Mouse (Mus musculus): Measurements from ENCODE around the gene Abca9. TPM values are rescaled to one million over a fixed set of nuclear protein-coding genes. Genes with fewer than 3 reads are reported as not detected.
A peak's percentile ranks its signal among the peaks of the same experiment; 100 is the strongest.

Gene Abca9
- total and polyA plus RNA-seq, 3 experiments: 0.08 to 0.13 (median 0.12) TPM

GRCm38 (mm10) chr11:110145421-110145820, 22.6 kb downstream of the Abca9 start:
- Histone ChIP-seq H3K4me3 (replicated peaks in 1 of 3; ENCODE audit: low read depth in 2 of 3, low read length in 2 of 3, poor library complexity in 1 of 3) (no peak overlapping the region), H3K9ac (ENCODE audit: insufficient read depth, low read depth) (no peak overlapping the region)
- in situ Hi-C loops (cut with MboI; ENCODE audit: low pct_ligation_motif_present, low pct_unique_long_range_greater_than_20kb, low sequenced_read_pairs): no loop called here

GRCm38 (mm10) chr11:110130760-110131159, 37.2 kb downstream of the Abca9 start:
- H3K9me3 ChIP-seq (replicated peaks; ENCODE audit: low read length): no peaks in the 10 kb centered on the region
- H3K79me2 ChIP-seq (replicated peaks; ENCODE audit: control insufficient read depth, extremely low read depth, insufficient read depth, poor library complexity, severe bottlenecking): no peaks in the 10 kb centered on the region
- H3K27me3 ChIP-seq (replicated peaks): no peaks in the 10 kb centered on the region
- H3K27ac ChIP-seq (ENCODE audit: insufficient read depth, low read depth): no peak overlapping the region
- no peak overlapping the region for H3K4me3 ChIP-seq (replicated peaks in 1 of 3; ENCODE audit: low read depth in 2 of 3, low read length in 2 of 3, poor library complexity in 1 of 3)
- dilution Hi-C loops (cut with MboI; ENCODE audit: extremely low pct_ligation_motif_present, extremely low pct_unique_long_range_greater_than_20kb, low sequenced_read_pairs): no loop called here
- peak; percentile 12 for DNase-seq (ENCODE audit: extremely low read depth)
- H3K4me1 ChIP-seq (ENCODE audit: control insufficient read depth in 1 of 2, insufficient read depth in 2 of 2): peaks cover 0 to 5% of the 10 kb centered on the region in 2 experiments; a peak in 2 of 4 replicates
- in situ Hi-C loops (cut with MboI; ENCODE audit: low pct_ligation_motif_present, low pct_unique_long_range_greater_than_20kb, low sequenced_read_pairs): no loop called here
- H3K36me3 ChIP-seq (replicated peaks in 1 of 2; ENCODE audit: control insufficient read depth in 1 of 2, insufficient read depth in 1 of 2, low read length in 1 of 2): no peaks in the 10 kb centered on the region
- H3K9ac ChIP-seq (ENCODE audit: insufficient read depth, low read depth): no peak overlapping the region
- no peak overlapping the region for H3K4me2 ChIP-seq (ENCODE audit: insufficient read depth, low read depth, poor library complexity, severe bottlenecking)
- no peak for TF ChIP-seq NRF1 (IDR thresholded peaks at IDR 0.05; ENCODE audit: low read depth, low read length)
- TF ChIP-seq NELFE (IDR thresholded peaks at IDR 0.05; ENCODE audit: low read depth, low read length): no peak
- no peak for TF ChIP-seq PAX5 (IDR thresholded peaks at IDR 0.05; ENCODE audit: low read length)
- no peak for TF ChIP-seq TCF12 (IDR thresholded peaks at IDR 0.05; ENCODE audit: low read depth, low read length)
- TF ChIP-seq MAX (IDR thresholded peaks at IDR 0.05; ENCODE audit: low read length): no peak
- no peak for TF ChIP-seq HCFC1 (IDR thresholded peaks at IDR 0.05; ENCODE audit: low read depth, low read length)
- no peak for TF ChIP-seq BHLHE40 (IDR thresholded peaks at IDR 0.05; ENCODE audit: low read depth, low read length)
- TF ChIP-seq MAZ (IDR thresholded peaks at IDR 0.05; ENCODE audit: low read depth, low read length): no peak
- TF ChIP-seq USF2 (conservative IDR thresholded peaks at IDR 0.05; ENCODE audit: low read depth, low read length): no peak
- TF ChIP-seq CHD1 (IDR thresholded peaks at IDR 0.05; ENCODE audit: low read depth, low read length): no peak
- TF ChIP-seq RCOR1 (conservative IDR thresholded peaks at IDR 0.05; ENCODE audit: low read depth, low read length): no peak

More at GRCm38 (mm10) chr11:110145421-110145820, 22.6 kb downstream of the Abca9 start:
- Histone ChIP-seq H3K27me3 (replicated peaks) (no peaks in the 10 kb centered on the region), H3K9me3 (replicated peaks; ENCODE audit: low read length) (no peaks in the 10 kb centered on the region), H3K36me3 (replicated peaks in 1 of 2; ENCODE audit: control insufficient read depth in 1 of 2, insufficient read depth in 1 of 2, low read length in 1 of 2) (no peaks in the 10 kb centered on the region), H3K79me2 (replicated peaks; ENCODE audit: control insufficient read depth, extremely low read depth, insufficient read depth, poor library complexity, severe bottlenecking) (no peaks in the 10 kb centered on the region), H3K27ac (ENCODE audit: insufficient read depth, low read depth) (no peak overlapping the region), H3K4me2 (ENCODE audit: insufficient read depth, low read depth, poor library complexity, severe bottlenecking) (peak overlapping the region; percentile 2), H3K4me1 (ENCODE audit: control insufficient read depth in 1 of 2, insufficient read depth in 2 of 2) (peaks cover 4 to 15% of the 10 kb centered on the region in 2 experiments; a peak in 3 of 4 replicates)
- no peak for TF ChIP-seq NRF1 (IDR thresholded peaks at IDR 0.05; ENCODE audit: low read depth, low read length)
- TF ChIP-seq JUN (IDR thresholded peaks at IDR 0.05; ENCODE audit: insufficient read depth, low read depth, low read length): no peak
- TF ChIP-seq ZMIZ1 (IDR thresholded peaks at IDR 0.05; ENCODE audit: low read depth, low read length): no peak
- no peak for TF ChIP-seq NELFE (IDR thresholded peaks at IDR 0.05; ENCODE audit: low read depth, low read length)
- TF ChIP-seq MYC (IDR thresholded peaks at IDR 0.05; ENCODE audit: low read depth, low read length): 0 out of 2 replicates have a peak, but pooled peaks have one; percentile 21
- no peak for TF ChIP-seq JUND (conservative IDR thresholded peaks at IDR 0.05; ENCODE audit: low read depth, low read length)
- TF ChIP-seq EP300 (IDR thresholded peaks at IDR 0.05; ENCODE audit: low read length): peak; percentile 18; the same call in 1 of the 2 replicates
- no peak for TF ChIP-seq SMC3 (IDR thresholded peaks at IDR 0.05; ENCODE audit: low read depth, low read length)
- no peak for TF ChIP-seq ETS1 (conservative IDR thresholded peaks at IDR 0.05; ENCODE audit: low read depth, low read length)
- TF ChIP-seq CTCF (conservative IDR thresholded peaks at IDR 0.05 in 1 of 2, IDR thresholded peaks at IDR 0.05 in 1 of 2; ENCODE audit: low read depth in 2 of 2, low read length in 2 of 2): no peak
- TF ChIP-seq E2F4 (IDR thresholded peaks at IDR 0.05; ENCODE audit: insufficient replicate concordance, low read depth, low read length): no peak
- no peak for TF ChIP-seq POLR2A (IDR thresholded peaks at IDR 0.05; ENCODE audit: low read depth, low read length)
- no peak for DNase-seq (ENCODE audit: extremely low read depth)
- dilution Hi-C loops (cut with MboI; ENCODE audit: extremely low pct_ligation_motif_present, extremely low pct_unique_long_range_greater_than_20kb, low sequenced_read_pairs): no loop called here
